Mouse (Mus musculus) brown adipose tissue, adult 24 weeks (tissue): ENCODE measurements around the gene Azin2. TPM values are rescaled to one million over a fixed set of nuclear protein-coding genes. Genes with fewer than 3 reads are reported as not detected.
A peak's percentile ranks its signal among the peaks of the same experiment; 100 is the strongest.

Experiments
- H3K27ac ChIP-seq: fragments of 200-500 bp; replicated peaks from 2 replicates; pipeline ENCODE4 v1.5.1; 2012; ENCODE audit warnings: low read depth, mild to moderate bottlenecking, low read length
- H3K4me1 ChIP-seq: fragments of 200-500 bp; 2 replicates; pipeline ENCODE4 v1.6.1; 2012; ENCODE audit warnings: low read length, mixed read lengths; ENCODE audit not compliant: control insufficient read depth, insufficient read depth, insufficient read length
- H3K4me3 ChIP-seq: fragments of 200-500 bp; 2 replicates; pipeline ENCODE4 v1.5.1; 2012; ENCODE audit warnings: low read depth, mild to moderate bottlenecking, low read length, moderate library complexity; ENCODE audit not compliant: insufficient read depth
- polyA plus RNA-seq: library from polyadenylated mRNA; stranded (reverse); fragments of >200 nt; gene quantifications from 2 replicates; pipeline ENCODE4 v1.2.4, GENCODE M21; 2012; ENCODE audit not compliant: missing spikeins, insufficient read depth, insufficient read length

The Azin2 gene
- polyA plus RNA-seq, 1 experiment, result 3.8 TPM

DNA sequence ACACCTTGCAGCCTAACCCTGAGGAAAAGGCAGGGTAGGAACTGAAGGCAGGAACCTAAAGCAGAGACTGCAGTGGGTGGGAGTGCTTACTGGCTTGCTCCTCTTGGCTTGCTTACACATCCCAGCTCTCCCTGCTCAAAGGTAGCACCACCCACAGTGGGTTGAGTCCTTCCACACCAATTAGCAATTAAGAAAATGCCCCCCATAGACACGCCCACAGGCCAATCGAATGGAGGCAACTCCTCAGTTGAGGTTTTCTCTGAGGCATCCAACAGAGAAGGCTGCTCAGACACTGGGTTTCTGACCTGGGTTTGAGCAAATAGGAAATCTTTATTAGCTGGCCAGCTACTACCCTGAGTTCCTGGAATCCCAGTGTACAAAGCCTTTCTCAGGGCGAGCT is 26.7 kb upstream of the Azin2 start:
- H3K27ac ChIP-seq, result no peak overlapping the region
- H3K4me3 ChIP-seq, result no peak overlapping the region
- H3K4me1 ChIP-seq, result peaks cover 15% of the 10 kb centered on the region

DNA sequence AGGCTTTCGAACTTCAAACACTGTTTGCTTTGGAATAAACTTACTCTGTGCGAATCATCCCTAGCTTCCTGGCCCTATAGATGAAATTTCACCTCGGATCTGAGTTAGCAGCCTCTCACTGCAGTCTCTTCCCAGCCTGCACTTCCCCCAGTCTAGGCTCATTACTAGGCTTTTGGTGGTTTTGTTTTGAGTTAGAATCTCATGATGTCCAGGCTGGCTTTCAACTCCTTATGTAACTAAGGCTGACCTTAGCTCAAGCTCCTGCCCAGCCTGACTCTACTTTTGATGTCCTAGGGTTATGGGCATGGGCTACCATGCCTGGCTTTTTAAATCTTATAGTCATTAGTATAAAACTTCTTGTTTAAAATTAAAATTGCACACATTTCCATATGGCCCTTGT is 22.4 kb upstream of the Azin2 start:
- peaks cover 14% of the 10 kb centered on the region for H3K4me1 ChIP-seq
- no peak overlapping the region for H3K4me3 ChIP-seq
- H3K27ac ChIP-seq, result peak overlapping the region; percentile 68

DNA sequence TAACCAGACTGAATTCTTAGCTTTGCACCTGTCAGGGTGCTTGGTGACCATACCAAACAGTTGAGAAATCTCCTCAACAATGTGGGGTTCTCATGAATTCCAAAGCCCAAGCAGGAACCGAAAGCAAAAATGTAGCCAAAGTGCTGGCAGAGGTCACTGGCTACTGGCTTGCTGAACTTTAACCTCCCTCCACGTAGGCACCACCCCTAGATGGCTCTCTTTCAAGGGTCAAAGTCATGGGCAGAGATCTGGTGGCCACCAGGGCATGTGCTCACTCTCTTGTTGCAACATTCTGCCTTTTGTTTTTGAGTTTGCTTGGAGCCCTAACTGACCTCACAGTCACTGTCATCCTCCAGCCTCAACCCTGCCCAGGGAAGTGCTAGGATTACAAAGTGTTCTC is 21.4 kb upstream of the Azin2 start:
- Histone ChIP-seq H3K4me1 (peaks cover 14% of the 10 kb centered on the region), H3K27ac (peak overlapping the region; percentile 79), H3K4me3 (no peak overlapping the region)

DNA sequence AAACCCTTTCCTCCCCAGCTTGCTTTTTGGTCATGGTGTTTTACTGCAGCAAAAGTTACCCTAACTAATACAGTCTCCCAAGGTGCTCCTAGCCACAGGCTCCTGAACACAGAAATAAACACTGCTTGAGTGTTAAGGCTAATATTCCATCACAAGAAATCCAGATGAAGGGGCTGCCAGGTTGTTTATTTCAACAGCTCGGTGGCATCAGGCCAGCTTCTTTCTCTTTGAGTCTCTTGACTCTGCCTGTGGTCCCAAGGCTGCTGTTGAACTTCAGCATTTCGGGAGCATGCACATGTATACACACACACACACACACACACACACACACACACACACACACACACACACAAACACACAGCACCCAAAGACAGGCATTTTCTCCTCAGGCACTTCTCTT is 20.9 kb upstream of the Azin2 start:
- Histone ChIP-seq H3K4me3 (no peak overlapping the region), H3K4me1 (peaks cover 14% of the 10 kb centered on the region), H3K27ac (peak overlapping the region; percentile 79)

DNA sequence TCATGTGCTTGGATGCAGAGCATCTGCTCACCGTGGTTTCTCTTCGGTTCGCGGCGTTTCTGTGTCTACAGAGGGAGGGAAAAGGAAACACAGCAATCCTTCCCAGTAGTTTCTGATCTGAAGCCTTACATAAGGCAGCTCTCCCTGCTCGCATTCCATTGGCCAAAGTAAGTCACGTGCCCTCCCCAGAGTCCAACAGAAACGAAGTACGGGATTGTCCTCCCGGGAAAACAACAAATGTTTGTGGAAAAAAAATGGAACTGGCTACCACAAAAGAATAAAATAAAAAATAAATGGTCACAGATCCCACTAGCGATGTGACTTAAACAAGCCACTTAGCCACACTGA is 19.6 kb upstream of the Azin2 start:
- no peak overlapping the region for H3K4me3 ChIP-seq
- H3K27ac ChIP-seq, result peak overlapping the region; percentile 56

DNA sequence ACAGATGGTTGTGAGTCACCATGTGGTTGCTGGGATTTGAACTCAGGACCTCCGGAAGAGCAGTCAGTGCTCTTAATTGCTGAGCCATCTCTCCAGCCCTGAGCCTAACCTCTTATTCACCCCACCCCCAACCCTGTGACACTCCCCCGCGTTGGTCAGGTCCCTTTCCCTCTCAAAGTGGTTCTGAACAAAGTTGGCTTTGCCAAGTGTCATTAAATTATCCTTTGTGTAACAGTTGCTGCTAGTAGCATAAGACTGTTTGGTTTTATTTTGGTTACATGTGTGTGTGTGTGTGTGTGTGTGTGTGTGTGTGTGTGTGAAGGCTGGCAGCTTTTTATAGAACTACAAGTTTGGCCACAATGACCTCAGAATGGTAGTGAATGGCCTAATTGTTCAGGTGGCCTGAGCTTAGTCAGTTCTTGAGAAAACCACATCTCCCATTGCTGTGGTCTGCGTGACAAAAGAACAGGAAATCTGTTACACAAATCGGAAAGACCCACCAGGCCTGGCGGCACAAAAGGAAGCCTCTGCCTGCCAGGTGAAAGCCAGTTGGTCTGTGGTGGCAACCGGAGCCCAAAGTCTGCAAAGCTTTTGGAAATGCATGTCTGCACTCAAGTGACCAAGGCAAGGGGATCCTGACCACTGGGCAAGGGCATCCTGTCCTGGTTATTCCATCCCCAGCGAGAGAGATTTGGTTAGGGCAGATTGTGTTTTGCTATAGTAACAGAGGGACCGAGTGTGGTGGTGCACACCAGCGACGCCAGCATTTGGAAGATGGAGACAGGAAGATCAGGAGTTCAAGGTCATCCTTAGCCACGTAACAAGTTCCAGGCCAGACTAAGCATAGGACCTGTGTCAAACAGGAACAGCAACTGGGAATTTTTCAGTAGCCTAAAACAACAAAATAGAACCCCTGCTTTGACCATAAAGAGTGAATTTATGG is 18.9 kb upstream of the Azin2 start:
- Histone ChIP-seq H3K4me1 (peaks cover 14% of the 10 kb centered on the region), H3K27ac (peak overlapping the region; percentile 56), H3K4me3 (no peak overlapping the region)

More for the DNA sequence above, 19.6 kb upstream of the Azin2 start:
- H3K4me1 ChIP-seq, result peaks cover 14% of the 10 kb centered on the region

DNA sequence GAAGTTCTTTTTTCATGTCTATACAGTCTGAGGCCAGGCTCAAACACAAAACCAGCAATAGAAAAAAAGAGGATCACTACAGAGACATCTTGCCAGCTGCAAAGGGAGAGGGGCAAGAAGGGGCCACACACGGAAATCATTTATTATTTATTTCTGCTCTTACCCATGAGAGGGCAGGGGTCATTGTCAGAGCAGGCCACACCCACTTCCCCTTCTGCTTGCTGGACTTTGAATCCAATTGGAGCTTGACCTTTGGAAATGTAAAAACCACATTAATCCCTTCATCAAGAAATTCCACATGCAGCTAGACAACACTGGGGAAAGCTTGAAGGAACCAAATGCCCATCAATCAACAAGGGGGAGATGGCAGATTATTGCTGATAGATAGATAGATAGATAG is 16.4 kb upstream of the Azin2 start:
- Histone ChIP-seq H3K4me3 (no peak overlapping the region), H3K4me1 (peaks cover 8% of the 10 kb centered on the region), H3K27ac (no peak overlapping the region)

DNA sequence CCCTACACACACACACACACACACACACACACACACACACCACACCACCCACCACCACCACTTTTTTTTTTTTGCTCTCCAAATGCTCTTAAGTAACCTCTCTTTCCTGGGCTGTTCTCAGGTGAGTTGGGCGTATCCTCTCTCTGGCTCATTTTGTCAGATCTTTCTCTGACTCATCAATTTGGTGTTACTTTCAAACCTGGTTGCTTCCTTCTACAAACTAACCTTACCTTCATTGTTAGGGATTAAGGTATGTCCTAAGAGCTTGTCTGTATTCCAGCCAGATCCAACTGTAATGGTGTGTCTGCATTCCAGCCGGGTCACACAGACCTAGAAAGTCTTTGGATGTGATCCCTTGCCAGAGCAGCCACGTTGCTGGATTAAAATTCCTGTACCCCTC is 15.0 kb upstream of the Azin2 start:
- Histone ChIP-seq H3K4me3 (no peak overlapping the region), H3K27ac (0 out of 2 replicates have a peak overlapping the region, but pooled peaks have one; percentile 22), H3K4me1 (peaks cover 8% of the 10 kb centered on the region)

DNA sequence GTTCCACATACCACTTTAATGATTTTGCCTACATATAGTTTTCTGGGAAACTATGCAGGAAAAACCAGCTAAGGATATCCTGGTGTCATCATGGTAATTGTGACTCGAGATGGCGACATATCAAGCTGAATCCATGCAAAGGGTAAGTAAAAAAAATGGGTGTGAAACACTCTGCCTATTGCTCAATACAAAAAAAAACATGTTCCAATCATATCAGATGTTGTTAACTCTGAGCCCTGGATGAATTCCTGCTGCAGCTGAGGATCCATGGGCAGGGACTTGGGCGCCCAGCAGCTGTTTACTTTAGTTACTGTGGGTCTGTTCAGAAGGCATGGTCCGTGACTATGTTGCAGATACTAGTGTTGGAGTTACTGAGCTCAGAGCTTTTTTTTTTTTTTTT is 14.3 kb upstream of the Azin2 start:
- no peak overlapping the region for H3K27ac ChIP-seq
- peaks cover 7% of the 10 kb centered on the region for H3K4me1 ChIP-seq
- H3K4me3 ChIP-seq, result no peak overlapping the region

DNA sequence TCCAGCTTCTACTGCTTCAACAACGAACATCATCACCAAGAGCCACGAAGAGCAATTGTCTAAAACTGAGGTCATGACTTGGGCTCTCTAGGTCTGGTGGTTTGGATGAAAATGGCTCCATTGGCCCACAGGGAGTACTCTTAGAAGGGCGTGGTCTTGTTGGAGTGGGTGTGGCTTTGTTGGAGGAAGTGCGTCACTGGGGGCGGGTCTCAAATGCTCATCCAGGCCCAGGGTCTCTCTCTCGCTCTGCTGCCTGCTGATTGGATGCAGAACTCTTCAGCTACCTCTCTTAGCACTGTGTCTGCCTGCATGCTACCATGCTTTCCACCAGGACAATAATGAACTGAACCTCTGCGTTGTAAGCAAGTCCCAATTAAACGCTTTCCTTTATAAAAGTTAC is 12.4 kb upstream of the Azin2 start:
- no peak overlapping the region for H3K4me3 ChIP-seq
- H3K4me1 ChIP-seq, result no peaks in the 10 kb centered on the region

DNA sequence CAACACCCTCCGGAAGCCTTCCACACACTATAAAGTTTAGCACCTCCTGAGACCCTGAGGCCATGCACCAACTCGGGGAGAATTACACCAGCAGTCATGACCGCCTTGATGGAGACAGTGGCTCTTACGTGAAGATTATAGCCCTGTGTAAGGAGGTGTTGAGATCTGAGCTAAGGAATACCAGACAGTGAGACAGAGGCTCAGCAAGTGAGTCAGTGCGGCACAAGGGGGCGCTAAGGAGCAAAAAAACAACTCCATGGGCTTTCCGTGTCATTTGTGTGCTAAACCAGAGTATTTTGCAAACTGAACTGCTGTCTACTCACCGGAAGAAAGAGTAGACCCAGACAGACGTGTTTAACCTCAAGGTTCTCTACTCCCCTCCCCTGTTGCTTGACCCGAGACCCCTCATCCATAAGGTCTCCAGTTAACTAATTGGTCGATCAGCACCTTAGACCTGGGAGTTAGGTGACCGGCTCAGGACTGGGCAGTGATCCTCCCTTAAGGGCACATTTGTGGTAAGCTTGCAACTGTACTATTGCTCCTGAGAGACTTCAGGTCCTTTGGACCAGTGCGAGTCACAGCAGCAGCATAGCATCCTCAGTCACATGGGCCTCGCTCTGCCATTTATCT is 8.9 kb upstream of the Azin2 start:
- Histone ChIP-seq H3K4me3 (no peak overlapping the region), H3K27ac (no peak overlapping the region), H3K4me1 (no peaks in the 10 kb centered on the region)

More for the DNA sequence above, 12.4 kb upstream of the Azin2 start:
- no peak overlapping the region for H3K27ac ChIP-seq

DNA sequence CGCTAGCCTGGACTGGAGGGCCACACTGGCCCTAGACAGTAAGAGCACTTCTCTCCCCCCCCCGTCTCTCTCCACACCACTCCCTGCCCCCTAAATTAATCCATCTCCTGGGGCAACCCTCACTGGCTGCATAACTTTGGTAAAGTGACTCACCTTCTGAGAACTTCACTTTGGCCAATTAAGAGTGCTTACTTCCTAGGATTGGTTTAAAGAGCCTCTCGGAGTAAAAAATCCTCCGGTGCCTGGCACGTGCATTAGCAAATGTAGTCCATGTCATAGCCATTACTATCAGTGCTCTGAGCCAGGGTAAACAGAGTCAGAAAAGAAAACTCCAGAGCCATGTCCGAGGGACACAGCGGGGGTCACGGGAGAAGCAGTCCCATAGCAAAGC is 8.2 kb upstream of the Azin2 start:
- Histone ChIP-seq H3K4me3 (no peak overlapping the region), H3K27ac (no peak overlapping the region), H3K4me1 (no peaks in the 10 kb centered on the region)

DNA sequence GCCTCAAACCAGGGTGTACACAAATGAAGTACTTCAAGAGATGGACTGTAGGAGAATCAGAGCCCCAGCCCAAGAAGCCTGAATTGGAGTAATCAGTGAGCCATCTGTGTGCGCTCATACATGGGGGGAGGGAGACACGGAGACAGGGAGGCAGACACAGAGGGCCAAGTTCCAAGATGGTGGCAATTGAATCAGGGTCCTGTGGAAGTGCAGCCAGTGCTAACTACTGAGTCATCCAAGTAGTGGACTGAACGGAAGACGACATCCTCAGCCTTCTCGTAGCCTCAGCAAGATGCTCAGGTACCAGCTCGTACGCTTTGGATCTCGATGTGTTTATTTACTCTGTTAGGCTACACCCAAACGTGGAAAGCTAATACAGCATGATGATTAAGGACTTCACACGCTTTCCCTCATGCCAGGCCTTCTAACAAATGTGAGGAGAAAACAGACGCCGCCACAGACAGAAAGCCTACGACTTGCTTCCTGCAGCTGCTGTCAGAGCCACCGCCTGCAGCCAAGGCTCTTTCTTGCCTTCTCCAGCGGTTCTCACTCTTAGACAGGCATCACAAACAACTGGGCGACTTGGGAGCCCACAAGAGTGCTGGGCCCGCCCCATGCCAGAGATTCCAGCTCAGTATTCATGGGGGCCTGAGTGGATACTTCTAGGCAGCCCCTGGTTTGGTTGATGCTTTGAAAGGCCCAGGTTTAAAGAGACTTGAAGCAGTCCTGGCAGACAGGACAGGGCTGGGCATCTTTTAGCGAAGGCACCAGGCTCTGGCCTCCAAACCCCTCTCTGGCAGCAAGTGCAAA is 7.6 kb upstream of the Azin2 start:
- Histone ChIP-seq H3K27ac (no peak overlapping the region), H3K4me1 (no peaks in the 10 kb centered on the region), H3K4me3 (no peak overlapping the region)

DNA sequence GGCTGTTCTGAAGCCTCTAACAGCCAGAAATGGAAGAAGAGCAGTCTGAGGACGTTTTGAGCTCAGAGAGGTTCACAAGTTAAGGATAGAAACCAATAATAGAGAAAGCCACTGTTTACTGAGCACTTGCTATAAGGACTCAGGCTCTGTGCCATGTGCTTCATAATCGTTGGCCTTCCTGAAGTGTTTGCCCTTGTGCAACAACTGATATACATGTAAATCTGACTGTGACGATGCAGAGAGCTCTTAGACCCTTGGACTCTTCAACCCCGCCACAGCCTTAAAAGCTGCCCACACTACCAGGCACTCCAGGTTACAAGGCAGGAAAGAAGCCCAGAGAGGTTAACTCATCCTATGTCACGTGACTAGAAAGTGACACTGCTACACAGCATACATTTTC is 6.8 kb upstream of the Azin2 start:
- H3K27ac ChIP-seq, result no peak overlapping the region
- no peaks in the 10 kb centered on the region for H3K4me1 ChIP-seq
- no peak overlapping the region for H3K4me3 ChIP-seq

DNA sequence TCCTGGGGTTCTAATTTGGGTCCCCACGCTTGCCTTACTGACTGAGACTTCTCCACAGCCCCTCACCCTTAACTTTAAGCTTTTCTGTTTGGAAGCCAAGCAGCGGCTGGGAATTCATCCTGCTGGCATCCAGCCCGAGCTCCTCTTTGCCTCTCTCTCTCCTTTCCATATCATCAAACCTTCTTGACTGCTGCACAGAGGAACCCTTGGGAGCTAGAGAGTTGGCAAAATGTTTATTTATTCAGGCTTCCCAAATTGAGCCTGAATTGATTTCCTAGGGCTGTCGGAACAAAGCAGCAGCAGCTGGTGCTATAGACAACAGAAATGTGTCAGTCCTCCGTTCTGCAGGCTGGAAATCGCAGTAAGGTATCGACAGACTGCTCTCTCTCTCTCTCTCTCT is 4.5 kb upstream of the Azin2 start:
- Histone ChIP-seq H3K27ac (no peak overlapping the region), H3K4me3 (no peak overlapping the region), H3K4me1 (peaks cover 2% of the 10 kb centered on the region; the same call in 1 of the 2 replicates)
